In genomic region chr14:86562728-86563127, GRCm38 (mm10) we compare ENCODE assay signal across 9 mouse cellular contexts.
DNase-seq lines count a peak whose midpoint lies in the region; ATAC-seq and TF ChIP-seq lines count a peak whose summit lies in the region.
"Had no signal": no experiment of that assay in that cellular context is flagged by ENCODE, and none has a peak within 500 bp of the region (broad histone marks: within the 10 kb centered on the region; RNA-seq: fewer than 3 reads in every experiment).

No protein-coding gene starts in this region.

- in situ Hi-C loops in ES-E14 (cut with MboI; ENCODE audit: low sequenced_read_pairs in 2 of 2, unreplicated experiment in 2 of 2) = no loop called here

- no peaks in the 10 kb centered on the region for H3K36me3 ChIP-seq in kidney, embryonic 15.5 days
- H3K36me3 ChIP-seq in ES-E14 (ENCODE audit: control insufficient read depth, insufficient read depth, low read length, poor library complexity, severe bottlenecking) = no peaks in the 10 kb centered on the region
- H3K36me3 ChIP-seq: embryonic facial prominence, embryonic 13.5 days had no signal

- H3K4me3 ChIP-seq in kidney, embryonic 15.5 days (replicated peaks) = no peak overlapping the region
- no peak overlapping the region for H3K4me3 ChIP-seq in ES-E14 (ENCODE audit: insufficient read depth in 1 of 2, low read depth in 1 of 2, low read length in 2 of 2, poor library complexity in 1 of 2, severe bottlenecking in 1 of 2)
- H3K4me3 ChIP-seq: embryonic facial prominence, embryonic 13.5 days had no signal

- DNase-seq in kidney, adult 18-20 months = peak; percentile 12
- DNase-seq in ES-E14 (ENCODE audit: low read depth, low spot score) = peak; percentile 16
- DNase-seq in adrenal gland, postnatal 36 days = peak; percentile 35 to 49
- DNase-seq in kidney, postnatal 10 days = peak; percentile 61
- peak; percentile 37 for DNase-seq in testis, postnatal 10 days (ENCODE audit: low spot score)
- no peak for DNase-seq in T-cell, adult 2 months (ENCODE audit: low spot score)
- DNase-seq in adipocyte (ENCODE audit: low spot score) = no peak

- H3K4me2 ChIP-seq in kidney, embryonic 15.5 days = no peak overlapping the region
- H3K4me2 ChIP-seq: embryonic facial prominence, embryonic 13.5 days had no signal

- no peaks in the 10 kb centered on the region for H3K9me3 ChIP-seq in kidney, embryonic 15.5 days (replicated peaks)
- no peaks in the 10 kb centered on the region for H3K9me3 ChIP-seq in ES-E14 (ENCODE audit: control insufficient read depth, insufficient read depth, low read depth, low read length)
- H3K9me3 ChIP-seq: embryonic facial prominence, embryonic 13.5 days had no signal

- H3K4me1 ChIP-seq in kidney, embryonic 15.5 days = no peaks in the 10 kb centered on the region
- H3K4me1 ChIP-seq in ES-E14 (ENCODE audit: control insufficient read depth in 2 of 2, insufficient read depth in 2 of 2, low read length in 2 of 2, poor library complexity in 1 of 2) = no peaks in the 10 kb centered on the region
- H3K4me1 ChIP-seq: embryonic facial prominence, embryonic 13.5 days had no signal

- 52% methylated on average over 2 of the region's 2 CpGs for WGBS in kidney, embryonic 15.5 days

- H3K27me3 ChIP-seq in kidney, embryonic 15.5 days = no peaks in the 10 kb centered on the region
- H3K27me3 ChIP-seq: embryonic facial prominence, embryonic 13.5 days had no signal

- no peak overlapping the region for H3K27ac ChIP-seq in kidney, embryonic 15.5 days
- no peak overlapping the region for H3K27ac ChIP-seq in ES-E14 (ENCODE audit: insufficient read depth, low read depth, low read length, poor library complexity, severe bottlenecking)
- H3K27ac ChIP-seq: embryonic facial prominence, embryonic 13.5 days had no signal

- ATAC-seq in kidney, embryonic 15.5 days (replicated peaks; ENCODE audit: low FRiP score) = no peak

- no peak overlapping the region for H3K9ac ChIP-seq in kidney, embryonic 15.5 days
- no peak overlapping the region for H3K9ac ChIP-seq in ES-E14 (ENCODE audit: insufficient read depth, low read depth, low read length, poor library complexity, severe bottlenecking)
- H3K9ac ChIP-seq: embryonic facial prominence, embryonic 13.5 days had no signal

TF ChIP-seq in ES-E14, 5 proteins besides CTCF, POLR2A, EP300 and RAD21:
- TF ChIP-seq CHD2 (IDR thresholded peaks at IDR 0.05; ENCODE audit: low read depth, low read length) = no peak
- TF ChIP-seq ZC3H11A (IDR thresholded peaks at IDR 0.05; ENCODE audit: borderline replicate concordance, low read depth, low read length) = peak; percentile 62

Comparison
In these comparisons a context has a peak if more than half of its experiments do, and no peak if none do; other contexts are left out.
1. DNase-seq: peak in kidney, adult 18-20 months (single experiment), ES-E14 (single experiment), adrenal gland, postnatal 36 days (2 of 2), kidney, postnatal 10 days (single experiment) and testis, postnatal 10 days (single experiment); none in T-cell, adult 2 months (single experiment) and adipocyte (single experiment).